Mouse (Mus musculus): ENCODE measurements at regions not wholly inside any gene's neighbourhood (a gene's known extent, or its start where the extent isn't known, plus 50 kb on each side); places are given as distances from the start of the nearest gene placed in this dataset.

DNA sequence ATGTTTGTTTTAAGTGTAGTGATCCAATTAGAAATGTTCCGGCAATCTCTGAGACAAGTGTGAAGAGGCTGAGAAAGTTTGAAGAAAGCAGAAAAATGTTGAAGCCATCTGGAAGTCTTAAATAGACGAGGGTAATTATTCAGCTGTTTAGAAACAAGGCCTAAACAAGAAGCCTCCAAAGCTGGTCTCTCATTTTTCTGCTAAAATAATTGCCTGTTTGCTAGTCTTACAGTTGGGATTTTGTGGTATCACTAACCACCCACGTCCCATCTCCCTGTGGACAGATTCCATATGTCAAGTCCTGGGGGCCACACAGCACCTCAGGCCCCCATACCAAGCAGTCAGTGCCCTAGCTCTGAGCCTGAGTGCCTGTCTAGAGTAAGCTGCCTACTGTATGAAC lies 59.4 kb upstream of the Bace2 start:
- no peak for ATAC-seq (replicated peaks; ENCODE audit: low FRiP score, poor library complexity, severe bottlenecking)

GRCm38 (mm10) chr16:97304156-97304735 lies 52.3 kb upstream of the Bace2 start:
- no peak for ATAC-seq (replicated peaks; ENCODE audit: low FRiP score, poor library complexity, severe bottlenecking)

All from erythroid progenitor cell, adult 5-6 weeks (primary cell).